Mouse (Mus musculus): ENCODE measurements around the gene Sall4. TPM values are rescaled to one million over a fixed set of nuclear protein-coding genes. Genes with fewer than 3 reads are reported as not detected.

The Sall4 gene
- total and polyA plus RNA-seq, 3 experiments, result 0.11 TPM; not detected in 2

DNA sequence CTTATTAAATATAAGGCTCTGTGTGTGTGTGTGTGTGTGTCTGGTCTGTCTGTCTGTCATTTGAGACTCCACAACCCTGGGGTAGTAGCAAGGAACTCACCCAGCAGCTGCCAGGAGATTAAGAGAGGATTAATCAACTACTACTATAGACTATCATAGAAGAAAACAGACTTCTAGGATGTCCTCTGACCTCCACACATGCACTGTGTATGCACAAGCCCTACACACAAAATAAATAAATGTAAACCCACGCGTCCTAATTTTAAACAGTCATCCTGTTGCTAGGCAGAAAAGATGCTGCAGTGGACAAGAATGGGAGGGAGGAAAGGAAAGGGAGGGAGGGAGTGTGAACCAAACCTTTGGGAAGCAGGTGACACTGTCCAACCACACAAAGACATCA lies 49.5 kb downstream of the Sall4 start:
- Histone ChIP-seq H3K9me3 (replicated peaks) (peaks cover 71% of the 10 kb centered on the region), H3K4me3 (ENCODE audit: low read depth, low read length) (no peak overlapping the region), H3K4me1 (ENCODE audit: insufficient read depth, low read depth, low read length) (no peaks in the 10 kb centered on the region), H3K27me3 (ENCODE audit: insufficient read depth, low read length) (no peaks in the 10 kb centered on the region), H3K36me3 (replicated peaks) (no peaks in the 10 kb centered on the region)
- no peak for DNase-seq (ENCODE audit: low spot score)
- no peak for TF ChIP-seq CTCF (IDR thresholded peaks at IDR 0.05; ENCODE audit: low read depth, low read length)
- no peak for TF ChIP-seq TAL1 (conservative IDR thresholded peaks at IDR 0.05; ENCODE audit: low read depth, low read length)
- no peak for TF ChIP-seq POLR2AphosphoS5 (IDR thresholded peaks at IDR 0.05; ENCODE audit: insufficient replicate concordance, low read depth, low read length)
- TF ChIP-seq GATA1 (IDR thresholded peaks at IDR 0.05; ENCODE audit: borderline replicate concordance, low read length), result no peak
- no peak for TF ChIP-seq GATA2 (IDR thresholded peaks at IDR 0.05; ENCODE audit: borderline replicate concordance, low read depth, low read length)
- no peak for ATAC-seq (ENCODE audit: extremely low read depth, insufficient number of reproducible peaks, low FRiP score, poor library complexity, severe bottlenecking)

DNA sequence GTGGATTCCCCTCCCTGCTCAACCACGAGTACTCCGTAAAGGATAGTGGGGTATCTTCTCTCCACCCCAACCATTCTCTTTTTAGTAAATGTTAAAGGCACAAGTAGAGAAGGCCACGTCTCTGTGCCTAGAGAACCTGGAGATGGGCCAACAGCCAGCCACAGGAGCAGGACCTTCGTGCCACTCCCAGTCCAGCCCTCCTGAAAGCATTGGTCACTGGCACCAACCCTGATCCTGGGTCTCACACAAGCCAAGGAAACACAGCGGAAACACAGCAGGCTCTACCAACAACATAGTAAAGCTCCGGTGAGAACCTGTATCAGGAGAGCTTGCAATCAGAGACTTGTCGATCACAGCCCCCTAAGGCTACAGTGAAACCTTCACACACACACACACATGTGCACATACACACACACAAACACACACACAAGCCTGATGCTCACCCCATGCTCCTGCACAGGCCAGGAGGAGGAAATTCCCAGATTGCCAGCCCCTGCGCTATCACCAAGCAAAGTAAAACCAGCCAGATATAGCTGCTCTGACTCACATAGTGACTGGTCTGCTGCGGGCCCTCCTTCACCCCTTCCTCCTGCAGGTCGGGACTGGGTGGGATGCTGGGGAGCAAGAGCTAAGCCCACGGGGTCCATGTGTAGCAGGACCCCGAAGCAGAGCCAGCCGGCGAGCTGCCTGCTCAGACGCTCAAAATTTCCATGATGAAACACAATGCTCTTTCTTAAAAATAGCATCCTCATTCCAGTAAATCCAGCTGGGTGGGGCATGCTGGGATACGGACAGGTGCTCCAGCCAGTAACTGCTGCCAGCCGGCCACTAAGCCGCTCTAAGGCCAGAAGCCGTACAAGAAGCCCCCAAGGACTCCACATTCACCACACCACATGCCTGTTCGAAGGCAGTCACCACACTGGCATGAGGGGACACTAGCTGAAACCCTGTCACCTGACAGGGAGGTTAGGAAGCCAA lies 55.3 kb downstream of the Sall4 start:
- DNase-seq (ENCODE audit: low spot score) (no peak), ATAC-seq (ENCODE audit: extremely low read depth, insufficient number of reproducible peaks, low FRiP score, poor library complexity, severe bottlenecking) (no peak)
- TF ChIP-seq CTCF (IDR thresholded peaks at IDR 0.05; ENCODE audit: low read depth, low read length) (no peak), POLR2AphosphoS5 (IDR thresholded peaks at IDR 0.05; ENCODE audit: insufficient replicate concordance, low read depth, low read length) (no peak), GATA2 (IDR thresholded peaks at IDR 0.05; ENCODE audit: borderline replicate concordance, low read depth, low read length) (no peak), GATA1 (IDR thresholded peaks at IDR 0.05; ENCODE audit: borderline replicate concordance, low read length) (no peak), TAL1 (conservative IDR thresholded peaks at IDR 0.05; ENCODE audit: low read depth, low read length) (no peak)
- H3K4me3 ChIP-seq (ENCODE audit: low read depth, low read length), result no peak overlapping the region
- H3K36me3 ChIP-seq (replicated peaks), result no peaks in the 10 kb centered on the region
- H3K9me3 ChIP-seq (replicated peaks), result peaks cover 72% of the 10 kb centered on the region
- no peaks in the 10 kb centered on the region for H3K4me1 ChIP-seq (ENCODE audit: insufficient read depth, low read depth, low read length)
- no peaks in the 10 kb centered on the region for H3K27me3 ChIP-seq (ENCODE audit: insufficient read depth, low read length)

DNA sequence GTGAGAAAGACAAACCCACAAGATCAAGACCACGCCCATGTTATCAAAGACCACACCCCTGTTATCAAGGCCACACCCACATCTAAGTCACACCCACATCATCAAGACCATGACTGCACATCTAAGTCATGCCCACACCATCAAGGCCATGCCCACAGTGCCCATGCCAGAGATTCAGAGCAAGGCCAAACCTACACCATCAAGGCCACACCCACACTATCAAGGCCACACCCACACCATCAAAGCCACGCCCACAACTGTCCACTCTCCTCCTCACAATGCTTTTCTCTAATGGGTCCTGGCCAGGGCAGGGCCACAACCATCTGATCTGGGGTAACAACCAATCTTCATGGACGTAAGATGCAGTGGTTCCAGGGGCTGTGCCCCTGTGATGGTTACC lies 56.8 kb downstream of the Sall4 start:
- DNase-seq (ENCODE audit: low spot score) (no peak), ATAC-seq (ENCODE audit: extremely low read depth, insufficient number of reproducible peaks, low FRiP score, poor library complexity, severe bottlenecking) (no peak)
- Histone ChIP-seq H3K9me3 (replicated peaks) (peaks cover 77% of the 10 kb centered on the region), H3K4me1 (ENCODE audit: insufficient read depth, low read depth, low read length) (no peaks in the 10 kb centered on the region), H3K27me3 (ENCODE audit: insufficient read depth, low read length) (no peaks in the 10 kb centered on the region), H3K36me3 (replicated peaks) (no peaks in the 10 kb centered on the region), H3K4me3 (ENCODE audit: low read depth, low read length) (no peak overlapping the region)
- no peak for TF ChIP-seq CTCF (IDR thresholded peaks at IDR 0.05; ENCODE audit: low read depth, low read length)
- TF ChIP-seq GATA1 (IDR thresholded peaks at IDR 0.05; ENCODE audit: borderline replicate concordance, low read length), result no peak
- TF ChIP-seq TAL1 (conservative IDR thresholded peaks at IDR 0.05; ENCODE audit: low read depth, low read length), result no peak
- no peak for TF ChIP-seq POLR2AphosphoS5 (IDR thresholded peaks at IDR 0.05; ENCODE audit: insufficient replicate concordance, low read depth, low read length)
- no peak for TF ChIP-seq GATA2 (IDR thresholded peaks at IDR 0.05; ENCODE audit: borderline replicate concordance, low read depth, low read length)

DNA sequence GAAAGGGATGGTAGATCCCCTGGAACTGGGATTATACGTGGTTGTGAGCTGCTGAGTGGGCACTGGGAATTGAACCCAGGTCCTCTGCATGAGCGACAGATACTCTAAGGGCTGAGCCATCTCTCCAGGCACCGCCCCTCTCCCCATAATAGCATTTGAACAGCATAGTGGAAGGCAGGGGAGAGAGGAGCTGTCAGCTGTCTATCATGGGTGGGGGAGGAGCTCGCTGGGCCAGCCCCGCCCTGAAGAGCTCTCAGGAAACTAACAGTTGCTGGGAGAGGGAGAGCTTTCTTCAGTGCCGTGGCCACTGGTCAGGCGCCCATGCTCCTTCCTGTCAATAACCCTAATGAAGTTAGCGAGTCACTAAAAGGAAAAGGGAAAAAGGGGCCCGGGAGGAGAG lies 60.0 kb downstream of the Sall4 start:
- Histone ChIP-seq H3K9me3 (replicated peaks) (peaks cover 72% of the 10 kb centered on the region), H3K4me1 (ENCODE audit: insufficient read depth, low read depth, low read length) (no peaks in the 10 kb centered on the region), H3K36me3 (replicated peaks) (no peaks in the 10 kb centered on the region), H3K27me3 (ENCODE audit: insufficient read depth, low read length) (no peaks in the 10 kb centered on the region), H3K4me3 (ENCODE audit: low read depth, low read length) (no peak overlapping the region)
- TF ChIP-seq TAL1 (conservative IDR thresholded peaks at IDR 0.05; ENCODE audit: low read depth, low read length), result no peak
- no peak for TF ChIP-seq GATA2 (IDR thresholded peaks at IDR 0.05; ENCODE audit: borderline replicate concordance, low read depth, low read length)
- TF ChIP-seq GATA1 (IDR thresholded peaks at IDR 0.05; ENCODE audit: borderline replicate concordance, low read length), result no peak
- TF ChIP-seq CTCF (IDR thresholded peaks at IDR 0.05; ENCODE audit: low read depth, low read length), result no peak
- no peak for TF ChIP-seq POLR2AphosphoS5 (IDR thresholded peaks at IDR 0.05; ENCODE audit: insufficient replicate concordance, low read depth, low read length)
- DNase-seq (ENCODE audit: low spot score) (no peak), ATAC-seq (ENCODE audit: extremely low read depth, insufficient number of reproducible peaks, low FRiP score, poor library complexity, severe bottlenecking) (no peak)

DNA sequence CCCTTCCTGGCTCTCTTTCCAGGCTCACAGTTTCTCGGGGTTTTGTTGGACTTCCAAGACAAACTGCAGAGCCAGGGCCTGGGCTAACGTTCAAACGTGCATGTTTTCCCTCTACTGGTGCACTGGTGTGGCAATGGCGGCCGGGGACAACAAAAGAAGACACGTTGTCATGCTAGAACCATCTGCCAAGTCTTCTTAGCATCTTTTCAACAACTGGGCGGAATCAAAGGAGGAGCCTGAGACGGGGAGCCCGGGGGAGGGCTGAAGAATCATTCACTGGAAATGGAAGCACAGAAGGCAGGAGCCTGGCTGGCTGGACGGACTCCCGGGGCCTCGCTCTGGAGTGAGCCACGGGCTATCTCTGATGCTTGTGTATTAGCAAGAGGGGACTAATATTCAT lies 65.5 kb downstream of the Sall4 start:
- DNase-seq (ENCODE audit: low spot score) (no peak), ATAC-seq (ENCODE audit: extremely low read depth, insufficient number of reproducible peaks, low FRiP score, poor library complexity, severe bottlenecking) (no peak)
- H3K4me3 ChIP-seq (ENCODE audit: low read depth, low read length), result no peak overlapping the region
- peaks cover 80% of the 10 kb centered on the region for H3K9me3 ChIP-seq (replicated peaks)
- H3K4me1 ChIP-seq (ENCODE audit: insufficient read depth, low read depth, low read length), result no peaks in the 10 kb centered on the region
- no peaks in the 10 kb centered on the region for H3K27me3 ChIP-seq (ENCODE audit: insufficient read depth, low read length)
- no peaks in the 10 kb centered on the region for H3K36me3 ChIP-seq (replicated peaks)
- no peak for TF ChIP-seq POLR2AphosphoS5 (IDR thresholded peaks at IDR 0.05; ENCODE audit: insufficient replicate concordance, low read depth, low read length)
- TF ChIP-seq TAL1 (conservative IDR thresholded peaks at IDR 0.05; ENCODE audit: low read depth, low read length), result no peak
- no peak for TF ChIP-seq CTCF (IDR thresholded peaks at IDR 0.05; ENCODE audit: low read depth, low read length)
- TF ChIP-seq GATA1 (IDR thresholded peaks at IDR 0.05; ENCODE audit: borderline replicate concordance, low read length), result no peak
- no peak for TF ChIP-seq GATA2 (IDR thresholded peaks at IDR 0.05; ENCODE audit: borderline replicate concordance, low read depth, low read length)

Other genes with a start within 250 kb of the Sall4 start
- not detected in 2 replicates for gene Nfatc2, start 166.3 kb downstream of the Sall4 start, total RNA-seq (2014; fragmentation: Nextera tagmentation)
- gene Nfatc2, start 166.3 kb downstream of the Sall4 start, total RNA-seq (2017), result 0.17 and 0.27 TPM in 2 replicates
- gene Nfatc2, start 166.3 kb downstream of the Sall4 start, polyA plus RNA-seq (2012), result not detected in 2 replicates
- not detected in 2 replicates for gene Atp9a, start 25.5 kb downstream of the Sall4 start, total RNA-seq (2014; fragmentation: Nextera tagmentation)
- gene Atp9a, start 25.5 kb downstream of the Sall4 start, total RNA-seq (2017), result not detected in 2 replicates
- not detected in 2 replicates for gene Atp9a, start 25.5 kb downstream of the Sall4 start, polyA plus RNA-seq (2012)
- 65.2 and 66.2 TPM in 2 replicates for gene Zfp64, start 187.6 kb upstream of the Sall4 start, total RNA-seq (2014; fragmentation: Nextera tagmentation)
- 37.4 and 39.8 TPM in 2 replicates for gene Zfp64, start 187.6 kb upstream of the Sall4 start, total RNA-seq (2017)
- 98.5 and 110 TPM in 2 replicates for gene Zfp64, start 187.6 kb upstream of the Sall4 start, polyA plus RNA-seq (2012)

Measured in G1E (cell line).